Mouse (Mus musculus): ENCODE data around the gene Zbtb9.

The Zbtb9 gene

GRCm38 (mm10) chr17:27011998-27012672 is 39.2 kb downstream of the Zbtb9 start:
- DNase-seq (ENCODE audit: low spot score in 2 of 2), result no peak

GRCm38 (mm10) chr17:27012909-27013308 is 39.9 kb downstream of the Zbtb9 start:
- DNase-seq (ENCODE audit: low spot score in 2 of 2), result peak in 1 of 2 experiments; percentile 24

- peak; percentile 70 to 71 for DNase-seq (ENCODE audit: low spot score in 2 of 2)
Observed at GRCm38 (mm10) chr17:27017564-27018499, 44.9 kb downstream of the Zbtb9 start.

- peak in 1 of 2 experiments; percentile 43 for DNase-seq (ENCODE audit: low spot score in 2 of 2)
Observed at GRCm38 (mm10) chr17:27018555-27019196, 45.7 kb downstream of the Zbtb9 start.

GRCm38 (mm10) chr17:27021076-27021475 is 48.1 kb downstream of the Zbtb9 start:
- no peak for DNase-seq (ENCODE audit: low spot score in 2 of 2)

- DNase-seq (ENCODE audit: low spot score in 2 of 2), result no peak
Observed at GRCm38 (mm10) chr17:27021736-27022135, 48.8 kb downstream of the Zbtb9 start.

GRCm38 (mm10) chr17:27023342-27023741 is 50.4 kb downstream of the Zbtb9 start:
- DNase-seq (ENCODE audit: low spot score in 2 of 2), result no peak

- no peak for DNase-seq (ENCODE audit: low spot score in 2 of 2)
Observed at GRCm38 (mm10) chr17:27025326-27025902, 52.4 kb downstream of the Zbtb9 start.

- no peak for DNase-seq (ENCODE audit: low spot score in 2 of 2)
Observed at GRCm38 (mm10) chr17:27025951-27026350, 53.0 kb downstream of the Zbtb9 start.

GRCm38 (mm10) chr17:27027460-27028283 is 54.7 kb downstream of the Zbtb9 start:
- DNase-seq (ENCODE audit: low spot score in 2 of 2), result peak in 1 of 2 experiments; percentile 30

DNA sequence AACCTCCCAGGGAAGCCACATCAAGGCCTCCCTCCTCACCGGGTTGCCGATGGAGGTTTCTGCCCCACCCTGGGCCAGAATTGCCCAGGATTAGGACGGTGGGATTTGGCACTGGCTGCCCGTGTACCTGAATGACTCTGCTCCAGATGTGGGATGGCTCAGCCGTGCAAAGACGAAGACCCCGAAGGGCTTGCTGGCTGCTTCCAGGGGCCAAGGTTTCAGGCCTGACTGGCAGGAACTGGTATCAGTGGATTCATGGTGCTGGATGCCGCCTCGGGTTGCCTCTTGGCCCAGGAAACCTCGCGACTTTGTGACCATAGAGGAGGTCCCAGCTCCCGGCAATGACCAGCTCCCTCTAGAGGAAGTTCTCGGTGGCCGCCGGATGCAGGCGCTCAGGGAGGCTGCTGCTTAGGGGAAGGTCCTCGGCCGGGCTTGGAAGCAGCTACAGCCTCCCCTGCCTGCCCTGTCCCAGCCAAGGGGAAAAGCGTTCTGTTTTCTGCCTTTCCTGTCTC is 55.4 kb downstream of the Zbtb9 start:
- DNase-seq (ENCODE audit: low spot score in 2 of 2), result peak; percentile 73 to 86

GRCm38 (mm10) chr17:27028909-27029308 is 55.9 kb downstream of the Zbtb9 start, which contains the start of gene Bak1:
TSS of gene Bak1 (minus strand) at chr17:27029009.
- DNase-seq (ENCODE audit: low spot score in 2 of 2), result no peak

GRCm38 (mm10) chr17:27029431-27029830 is 56.5 kb downstream of the Zbtb9 start:
- DNase-seq (ENCODE audit: low spot score in 2 of 2), result no peak

- DNase-seq (ENCODE audit: low spot score in 2 of 2), result no peak
Observed at GRCm38 (mm10) chr17:27030896-27031295, 57.9 kb downstream of the Zbtb9 start.

DNA sequence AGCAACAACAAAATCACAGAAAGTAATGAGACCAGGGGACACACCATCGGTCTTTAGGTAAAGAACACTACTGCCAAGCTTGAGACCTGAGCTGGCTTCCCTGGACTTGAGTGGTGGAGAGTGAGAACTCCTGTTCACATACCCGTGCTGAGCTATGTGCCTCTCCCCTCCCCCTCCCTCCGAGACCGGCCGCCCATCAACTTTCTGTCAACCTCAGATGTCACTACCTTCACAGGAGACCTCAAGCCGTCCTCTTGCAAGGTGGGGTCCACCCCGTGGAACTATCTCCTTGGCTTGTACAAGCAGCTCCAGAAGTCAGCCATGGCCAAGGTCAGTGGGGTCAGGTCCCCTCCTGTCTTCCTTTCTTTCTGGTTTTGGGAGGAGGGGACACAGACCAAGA is 59.4 kb downstream of the Zbtb9 start:
- no peak for DNase-seq (ENCODE audit: low spot score in 2 of 2)

DNA sequence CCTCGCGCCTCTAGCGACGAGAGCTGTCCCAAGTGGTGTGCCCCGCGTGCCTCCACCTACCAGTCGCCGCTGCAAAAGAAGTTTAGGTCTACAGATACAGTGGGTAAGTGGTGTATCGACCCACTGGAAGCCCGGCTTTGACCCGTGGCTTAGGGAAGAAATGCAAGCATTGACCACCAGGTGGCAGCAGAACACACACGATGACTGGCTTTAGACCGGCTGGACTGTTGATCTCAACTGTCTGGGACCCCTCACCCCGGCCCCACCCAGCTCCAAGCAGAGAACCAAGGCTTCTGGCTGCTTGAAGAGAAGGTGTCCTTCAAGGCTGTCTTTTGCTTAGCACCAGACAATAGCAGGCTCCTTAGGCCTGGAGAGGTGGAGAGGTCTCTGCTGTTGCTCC is 59.9 kb downstream of the Zbtb9 start:
- DNase-seq (ENCODE audit: low spot score in 2 of 2), result peak; percentile 72 to 74

DNA sequence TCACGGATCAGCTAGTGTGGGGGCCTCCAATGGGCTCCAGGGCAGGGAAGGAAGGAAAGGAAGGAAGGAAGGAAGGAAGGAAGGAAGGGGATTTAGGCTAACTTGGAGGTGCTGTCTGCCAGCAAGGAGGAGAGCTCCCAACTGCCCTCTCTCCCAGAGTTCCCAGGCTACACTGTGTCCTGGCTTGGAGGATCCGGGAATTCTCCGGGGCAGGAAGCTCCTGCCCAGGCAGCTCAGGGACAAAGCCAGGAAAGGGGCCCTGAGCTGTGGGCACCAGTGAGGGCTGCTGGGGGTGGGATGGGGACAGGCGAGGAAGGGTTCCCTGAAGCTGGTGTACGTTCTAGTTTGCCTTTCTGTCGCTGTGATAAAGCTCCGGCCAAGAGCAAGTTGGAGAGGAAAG is 63.5 kb downstream of the Zbtb9 start:
- DNase-seq (ENCODE audit: low spot score in 2 of 2), result no peak

DNA sequence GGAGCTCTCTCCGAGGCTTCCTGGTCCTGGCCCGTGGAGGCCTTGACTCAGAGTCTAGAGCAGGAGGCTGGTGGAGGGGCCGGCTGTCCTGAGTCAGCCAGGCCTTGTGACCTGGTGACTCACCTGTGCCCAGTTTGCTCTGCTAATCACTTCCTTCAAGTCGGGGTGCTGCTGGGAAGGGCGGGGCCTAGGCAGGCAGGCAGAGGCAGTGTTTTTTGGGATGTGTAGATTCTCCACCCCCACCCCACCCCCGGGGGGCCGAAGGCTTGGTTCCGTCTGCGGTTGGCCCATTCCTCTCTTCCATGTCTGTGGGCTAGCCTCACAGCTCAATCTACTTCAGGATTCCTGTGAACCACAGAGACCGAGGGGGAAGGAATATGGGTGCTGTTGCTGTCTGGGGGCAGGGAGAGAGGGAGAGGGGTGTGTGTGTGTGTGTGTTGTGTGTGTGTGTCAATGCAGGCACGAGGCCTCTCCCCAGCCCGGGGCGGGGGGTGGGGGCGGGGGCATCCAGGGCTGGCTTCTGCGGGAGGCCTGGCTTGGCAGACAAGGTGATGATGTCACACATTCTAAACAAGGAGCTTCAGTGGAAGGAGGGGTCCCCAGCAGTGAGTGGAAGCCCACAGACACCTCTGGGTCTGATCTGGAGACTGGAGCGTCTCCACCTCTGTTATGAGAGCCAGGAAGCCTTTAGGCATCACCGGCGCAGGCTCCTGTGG is 65.5 kb downstream of the Zbtb9 start:
- no peak for DNase-seq (ENCODE audit: low spot score in 2 of 2)

DNA sequence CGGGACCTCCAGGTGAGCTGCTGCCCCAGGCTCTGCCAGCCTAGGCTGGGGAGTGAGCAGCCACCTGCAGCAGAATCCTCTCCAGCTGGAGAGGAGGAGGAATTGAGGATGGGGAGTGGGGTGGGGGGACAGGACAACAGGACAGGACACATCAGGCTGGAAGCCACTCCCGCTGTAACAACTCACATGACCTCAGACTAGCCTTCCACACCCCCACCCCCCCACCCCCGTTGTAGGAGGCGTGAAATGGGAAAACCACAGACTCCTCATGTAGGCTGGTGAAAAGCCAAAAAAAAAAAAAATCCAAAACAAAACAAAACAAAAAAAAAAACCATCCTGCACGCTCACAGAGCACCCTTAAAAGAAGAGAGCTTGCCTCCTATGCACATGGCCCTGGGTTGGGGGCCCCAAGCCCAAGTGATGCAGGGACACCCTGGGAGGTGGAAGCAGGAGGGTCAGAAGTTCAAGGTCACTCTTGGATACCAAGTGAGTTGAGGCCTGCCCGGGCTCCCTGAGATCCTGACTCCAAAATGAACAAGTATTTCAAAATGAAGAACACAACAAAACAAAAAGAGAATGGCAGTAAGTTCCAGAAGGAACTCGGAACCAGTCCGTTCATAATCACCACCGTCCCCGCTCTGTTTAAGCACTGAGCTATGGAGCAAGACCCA is 66.6 kb downstream of the Zbtb9 start:
- no peak for DNase-seq (ENCODE audit: low spot score in 2 of 2)

Data from frontal cortex, postnatal 25 days (tissue).